Mouse (Mus musculus) brain, embryonic 14.5 days (tissue): ENCODE data around the gene Epb41l3. TPM values are rescaled to one million over a fixed set of nuclear protein-coding genes. Genes with fewer than 3 reads are reported as not detected.
A peak's percentile ranks its signal among the peaks of the same experiment; 100 is the strongest.
"Not testable (repeated sequence)": the region's sequence is repeated elsewhere in the genome, so short reads cannot be mapped to it uniquely, and the experiment has no call there.

Experiments
- DNase-seq: peaks from one replicate; pipeline ENCODE4 v3.0.0-alpha.2; 2011; ENCODE audit warnings: low read depth
- CTCF ChIP-seq: fragments of 200-500 bp; IDR thresholded peaks from 2 replicates; pipeline ENCODE4 v1.5.1; 2012; ENCODE audit warnings: inconsistent platforms, mild to moderate bottlenecking, moderate library complexity, borderline replicate concordance; ENCODE audit not compliant: insufficient read depth, insufficient read length; ENCODE audit errors: extremely low read depth
- POLR2A ChIP-seq: fragments of 200-500 bp; IDR thresholded peaks from 2 replicates; pipeline ENCODE4 v1.6.1; 2012; ENCODE audit warnings: mild to moderate bottlenecking, inconsistent platforms, borderline replicate concordance; ENCODE audit not compliant: poor library complexity, insufficient read depth, insufficient read length, severe bottlenecking; ENCODE audit errors: extremely low read depth
- polyA plus RNA-seq: library from polyadenylated mRNA; depleted of rRNA; stranded (reverse); fragments of >200 nt; gene quantifications from 2 replicates; pipeline ENCODE4 v1.2.3, GENCODE M21; 2012

Gene Epb41l3
- polyA plus RNA-seq, 1 experiment: 51.7 TPM

- TF ChIP-seq CTCF: no peak
- no peak for TF ChIP-seq POLR2A
Measured at GRCm38 (mm10) chr17:69120533-69121358, 45.3 kb downstream of the Epb41l3 start.

GRCm38 (mm10) chr17:69122403-69122802 is 46.9 kb downstream of the Epb41l3 start:
- DNase-seq: not testable (repeated sequence)

More at GRCm38 (mm10) chr17:69120533-69121358, 45.3 kb downstream of the Epb41l3 start:
- DNase-seq: peak; percentile 74

GRCm38 (mm10) chr17:69127436-69127835 is 52.0 kb downstream of the Epb41l3 start:
- no peak for DNase-seq
- no peak for TF ChIP-seq POLR2A
- TF ChIP-seq CTCF: no peak

- no peak for TF ChIP-seq POLR2A
- TF ChIP-seq CTCF: no peak
- no peak for DNase-seq
Measured at GRCm38 (mm10) chr17:69127981-69128380, 52.5 kb downstream of the Epb41l3 start.

GRCm38 (mm10) chr17:69129434-69129833 is 54.0 kb downstream of the Epb41l3 start:
- no peak for TF ChIP-seq POLR2A
- no peak for TF ChIP-seq CTCF

GRCm38 (mm10) chr17:69143017-69143416 is 67.5 kb downstream of the Epb41l3 start:
- no peak for DNase-seq
- no peak for TF ChIP-seq POLR2A
- TF ChIP-seq CTCF: no peak

More at GRCm38 (mm10) chr17:69129434-69129833, 54.0 kb downstream of the Epb41l3 start:
- peak; percentile 50 for DNase-seq

- DNase-seq: no peak
- TF ChIP-seq POLR2A: no peak
- TF ChIP-seq CTCF: no peak
Measured at GRCm38 (mm10) chr17:69150826-69151225, 75.3 kb downstream of the Epb41l3 start.

- DNase-seq: peak; percentile 30
Measured at GRCm38 (mm10) chr17:69151281-69151680, 75.8 kb downstream of the Epb41l3 start.

GRCm38 (mm10) chr17:69155034-69155433 is 79.6 kb downstream of the Epb41l3 start:
- no peak for DNase-seq
- TF ChIP-seq POLR2A (no peak), CTCF (no peak)

More at GRCm38 (mm10) chr17:69151281-69151680, 75.8 kb downstream of the Epb41l3 start:
- TF ChIP-seq POLR2A (no peak), CTCF (peak; percentile 6; the same call in 1 of the 2 replicates)

- peak; percentile 76 for DNase-seq
- TF ChIP-seq POLR2A (peak; percentile 61; the same call in 1 of the 2 replicates), CTCF (no peak)
Measured at GRCm38 (mm10) chr17:69156522-69157100, 81.1 kb downstream of the Epb41l3 start.

GRCm38 (mm10) chr17:69157101-69157808 is 81.8 kb downstream of the Epb41l3 start:
- TF ChIP-seq POLR2A: no peak
- no peak for TF ChIP-seq CTCF
- DNase-seq: peak; percentile 63

- no peak for DNase-seq
- no peak for TF ChIP-seq POLR2A
Measured at GRCm38 (mm10) chr17:69157809-69158185, 82.3 kb downstream of the Epb41l3 start.

GRCm38 (mm10) chr17:69158690-69159089 is 83.2 kb downstream of the Epb41l3 start:
- DNase-seq: no peak
- TF ChIP-seq CTCF (no peak), POLR2A (no peak)
